Mouse (Mus musculus): ENCODE results near the gene Prune1. TPM values are rescaled to one million over a fixed set of nuclear protein-coding genes. Genes with fewer than 3 reads are reported as not detected.

Prune1 gene
- total RNA-seq, 4 experiments from 2014 or later: 26.8 to 34.8 (median 31.7) TPM

DNA sequence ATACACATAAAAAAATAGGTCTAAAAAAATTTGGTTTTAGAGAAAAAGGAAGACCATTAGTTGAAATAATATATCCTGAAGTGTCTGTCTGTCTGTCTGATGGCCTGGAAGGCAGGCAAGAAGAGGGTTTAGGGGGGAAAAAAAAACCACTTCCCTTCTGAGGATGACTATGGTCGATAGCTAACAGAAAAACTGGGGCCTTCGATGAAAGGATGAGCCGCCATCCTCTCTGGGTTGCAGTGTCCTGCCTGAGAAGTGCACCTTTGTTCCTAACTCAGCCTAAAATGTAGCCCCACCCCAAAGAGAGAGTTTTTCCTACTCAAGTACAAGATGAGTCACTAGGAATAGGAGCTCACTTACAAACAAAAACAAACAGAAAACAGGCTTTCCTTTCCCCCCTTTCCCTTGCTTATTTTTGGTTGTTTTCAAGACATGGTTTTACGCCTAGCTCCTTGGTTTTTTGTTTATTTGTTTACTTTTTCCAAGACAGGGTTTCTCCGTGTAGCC is 5.4 kb downstream of the Prune1 start:
- DNase-seq: no peak

DNA sequence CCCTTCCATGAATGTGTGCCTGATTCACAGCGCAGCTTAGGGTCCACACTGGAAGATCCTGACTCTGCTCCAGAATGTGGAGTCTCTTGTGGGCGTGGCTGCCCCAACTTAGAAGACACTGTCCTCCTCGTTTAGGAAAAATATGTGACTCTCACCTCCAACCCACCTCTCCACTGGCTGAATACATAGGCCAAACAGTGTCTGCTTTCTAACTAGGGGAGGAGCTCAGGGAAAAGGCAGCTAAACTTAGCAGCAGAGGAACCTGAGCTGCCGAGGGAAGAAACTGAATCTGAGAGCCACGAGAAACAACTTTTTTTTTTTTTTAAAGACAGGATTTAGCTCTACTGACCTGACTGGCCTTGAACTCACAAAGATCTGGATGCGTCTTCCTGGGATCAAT is 6.7 kb downstream of the Prune1 start:
- DNase-seq: no peak

DNA sequence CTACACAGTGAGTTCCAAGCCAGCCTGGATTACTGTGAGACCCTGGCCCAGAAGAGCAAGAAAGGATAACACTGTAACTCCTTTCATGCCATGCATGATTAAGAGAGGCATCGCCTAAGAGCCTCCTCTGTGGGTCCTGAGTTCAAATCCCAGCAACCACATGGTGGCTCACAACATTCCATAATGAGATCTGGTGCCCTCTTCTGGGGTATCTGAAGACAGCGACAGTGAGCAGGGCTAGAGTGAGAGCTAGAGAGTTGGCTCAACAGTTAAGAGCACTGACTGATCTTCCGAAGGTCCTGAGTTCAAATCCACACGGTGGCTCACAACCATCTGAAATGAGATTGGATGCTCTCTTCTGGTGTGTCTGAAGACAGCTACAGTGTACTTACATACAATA is 7.4 kb downstream of the Prune1 start:
- no peak for DNase-seq

DNA sequence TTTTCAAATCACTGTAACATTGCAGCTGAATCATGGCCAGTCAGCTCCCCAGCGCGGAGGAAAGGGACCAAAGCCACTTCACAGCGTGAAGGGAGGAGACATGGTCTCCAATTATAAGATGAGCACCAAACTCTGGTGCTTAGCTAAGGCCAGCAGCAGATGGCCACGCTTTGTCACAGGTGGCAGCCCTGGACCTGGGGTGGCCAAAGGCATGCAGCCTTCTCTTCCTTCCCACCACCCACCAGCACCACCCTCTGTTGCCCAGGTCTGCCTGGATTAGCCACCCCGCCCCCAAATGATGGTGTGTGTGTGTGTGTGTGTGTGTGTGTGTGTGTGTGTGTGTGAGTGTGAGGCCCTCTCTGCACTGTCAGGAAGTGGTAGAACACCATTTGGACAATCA is 8.4 kb downstream of the Prune1 start:
- no peak for DNase-seq

DNA sequence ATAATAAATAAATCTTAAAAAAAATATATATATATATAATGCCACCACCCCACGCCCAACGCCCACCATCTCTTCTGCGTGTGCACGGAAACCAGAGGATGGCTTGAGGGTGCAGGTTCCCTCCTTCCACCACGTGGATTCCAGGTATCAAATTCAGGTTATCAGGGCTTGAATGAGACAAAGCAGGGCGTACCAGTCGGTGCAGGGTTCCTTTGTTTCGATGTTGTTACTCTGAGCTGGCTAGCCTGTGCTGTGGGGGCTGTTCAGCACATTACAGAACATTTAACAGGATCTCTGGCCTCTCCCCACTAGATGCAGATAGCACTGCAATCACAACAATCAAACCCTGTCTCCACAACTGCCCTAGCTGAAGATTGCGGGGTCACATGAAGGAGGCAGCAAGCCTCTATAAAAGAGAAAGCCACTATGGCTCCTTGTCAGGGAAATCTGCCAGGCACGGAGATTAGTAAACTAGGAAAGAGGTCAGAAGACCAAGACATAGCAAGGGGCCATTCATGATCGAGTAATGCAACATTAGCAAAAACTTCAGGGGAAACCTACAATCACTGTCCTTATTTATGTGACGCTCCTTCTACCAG is 11.0 kb downstream of the Prune1 start:
- DNase-seq: no peak

DNA sequence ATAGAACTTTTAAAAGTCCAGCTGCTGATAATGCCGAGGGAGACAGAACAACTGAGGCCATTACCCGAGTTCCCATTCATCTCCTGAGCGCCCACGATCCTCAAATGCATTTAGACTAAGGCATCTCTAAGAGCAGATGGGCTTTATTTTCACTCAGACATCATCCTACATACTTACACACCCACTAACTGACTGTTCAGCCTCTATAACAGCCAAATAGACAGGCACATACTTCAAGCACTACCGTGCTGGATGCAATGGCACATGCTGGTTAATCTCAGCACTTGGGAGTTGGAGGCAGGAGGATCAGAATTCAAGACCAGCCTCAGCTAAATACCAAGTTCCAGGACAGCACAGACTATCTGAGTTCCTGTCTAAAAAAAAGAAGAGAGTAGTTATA is 12.1 kb downstream of the Prune1 start:
- no peak for DNase-seq

DNA sequence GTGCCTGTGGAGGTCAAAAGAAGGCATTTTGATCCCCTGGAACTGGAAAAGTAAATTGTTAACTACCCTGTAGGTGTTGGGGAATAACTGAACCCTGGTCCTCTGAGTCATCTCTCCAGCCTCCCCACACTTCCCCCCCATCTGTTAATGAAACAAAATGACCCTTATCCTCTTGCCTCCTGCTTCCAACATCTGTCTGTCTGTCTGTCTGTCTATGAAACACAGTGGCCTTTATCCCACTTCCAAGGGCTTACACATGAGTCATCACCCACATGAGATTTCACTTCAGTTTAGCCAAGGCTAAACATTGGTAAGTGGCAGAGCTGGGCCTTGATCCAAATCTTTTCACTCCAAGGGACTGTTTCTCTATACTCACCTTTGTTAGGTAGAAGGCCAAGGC is 14.0 kb downstream of the Prune1 start:
- DNase-seq: peak; percentile 61

DNA sequence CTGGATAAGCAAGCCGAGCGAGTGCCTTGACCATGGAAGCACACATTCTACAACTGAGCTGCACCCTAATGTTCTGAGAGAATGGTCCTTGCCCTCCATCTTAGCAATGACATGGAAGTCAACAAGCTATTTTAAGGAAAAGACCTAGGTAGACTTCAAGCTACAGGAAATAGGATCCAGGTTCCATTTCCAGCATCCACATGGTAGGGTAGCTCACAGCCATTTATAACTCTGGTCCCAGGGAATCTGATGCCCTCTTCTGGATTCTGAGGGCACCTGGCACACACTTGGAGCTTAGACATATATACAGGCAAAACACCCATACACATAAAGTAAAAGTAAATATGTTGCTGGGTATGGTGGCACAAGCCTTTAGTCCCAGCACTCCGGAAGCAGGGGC is 15.8 kb downstream of the Prune1 start:
- no peak for DNase-seq

DNA sequence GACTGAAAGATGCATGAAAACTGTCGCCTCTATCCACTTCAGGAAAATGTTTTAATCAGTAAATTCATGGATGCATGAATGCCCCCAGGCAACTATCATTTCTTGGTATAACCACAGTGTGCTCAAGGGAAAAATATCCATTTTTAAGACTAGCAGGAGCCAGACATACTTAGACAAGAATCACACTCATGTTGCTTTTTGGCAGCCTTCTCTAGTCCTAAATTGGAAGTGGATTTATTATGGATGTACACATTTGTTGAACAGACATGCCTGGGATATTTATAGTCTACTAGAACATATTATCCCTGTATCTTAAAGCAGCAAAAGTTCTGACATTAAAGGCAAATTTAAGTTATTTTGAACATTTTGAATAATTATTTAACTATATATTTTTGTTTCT is 17.2 kb downstream of the Prune1 start:
- no peak for DNase-seq

DNA sequence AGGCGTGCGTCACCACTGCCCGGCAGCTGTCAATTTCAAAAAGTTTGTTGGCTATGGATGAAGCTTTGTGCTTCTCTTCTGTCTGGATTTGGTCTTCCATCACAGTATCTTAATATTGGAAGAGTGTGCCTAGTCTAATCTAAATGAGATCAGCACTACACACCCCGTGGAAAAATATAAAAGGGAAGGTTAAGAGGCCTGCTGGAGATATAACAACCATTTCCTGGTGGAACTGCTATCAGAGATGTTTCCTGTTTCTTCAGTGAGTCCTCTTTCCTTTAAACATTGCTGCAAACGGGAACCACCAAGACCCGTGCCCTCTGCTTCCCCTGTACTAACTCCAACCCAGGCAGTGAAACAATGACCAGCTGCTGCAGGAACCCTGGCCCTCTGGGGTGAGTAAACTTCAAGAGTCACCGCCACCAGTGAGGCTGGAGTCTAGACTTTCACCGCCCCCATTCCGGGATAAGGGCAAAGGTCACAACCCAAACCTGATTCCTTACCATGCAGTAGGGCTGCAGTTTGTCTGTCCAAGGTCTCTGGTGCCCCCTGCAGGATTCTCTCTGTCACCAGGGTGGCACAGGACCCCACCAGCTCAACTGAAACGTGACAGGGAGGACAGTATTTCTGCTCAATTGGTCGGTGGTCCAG is 18.7 kb downstream of the Prune1 start:
- DNase-seq: peak; percentile 50

DNA sequence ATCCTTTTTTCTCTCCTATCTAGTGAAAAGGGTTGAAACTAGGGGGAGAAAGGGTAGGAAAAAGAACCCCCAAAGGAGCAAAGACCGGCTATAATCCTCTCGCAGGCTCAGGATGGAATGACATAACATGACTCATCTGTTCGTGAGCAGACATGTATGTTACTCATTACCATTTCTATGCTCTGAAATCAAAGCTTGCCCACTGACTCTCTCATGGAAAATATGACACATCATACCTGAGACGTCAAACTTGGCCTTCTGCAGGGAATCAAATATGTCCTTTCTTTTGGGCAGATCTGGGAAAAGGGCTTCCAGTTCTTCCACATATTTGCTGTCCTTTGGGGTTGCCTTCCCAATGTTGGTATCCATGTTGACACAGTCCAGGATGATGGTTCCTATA is 19.9 kb downstream of the Prune1 start:
- DNase-seq: no peak

DNA sequence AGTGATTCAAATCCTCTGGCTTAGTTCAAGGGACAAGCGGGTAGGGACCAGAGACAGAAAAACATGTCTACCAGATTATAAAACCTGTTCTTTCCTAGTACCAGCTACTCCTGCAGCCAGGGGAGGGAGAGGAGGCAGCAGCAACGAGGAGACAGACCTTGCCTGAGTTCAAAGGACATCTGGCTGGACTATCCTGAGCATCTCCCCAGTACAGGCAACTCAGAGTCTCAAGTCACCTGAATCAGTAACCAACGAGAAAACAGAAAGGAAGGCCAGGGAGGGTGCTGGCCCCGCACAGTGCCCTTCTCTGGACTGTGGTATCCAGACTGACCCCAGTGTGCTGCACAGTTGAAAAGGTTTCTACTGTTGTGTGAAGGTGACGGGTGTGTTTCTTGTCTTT is 24.9 kb downstream of the Prune1 start:
- DNase-seq: no peak

DNA sequence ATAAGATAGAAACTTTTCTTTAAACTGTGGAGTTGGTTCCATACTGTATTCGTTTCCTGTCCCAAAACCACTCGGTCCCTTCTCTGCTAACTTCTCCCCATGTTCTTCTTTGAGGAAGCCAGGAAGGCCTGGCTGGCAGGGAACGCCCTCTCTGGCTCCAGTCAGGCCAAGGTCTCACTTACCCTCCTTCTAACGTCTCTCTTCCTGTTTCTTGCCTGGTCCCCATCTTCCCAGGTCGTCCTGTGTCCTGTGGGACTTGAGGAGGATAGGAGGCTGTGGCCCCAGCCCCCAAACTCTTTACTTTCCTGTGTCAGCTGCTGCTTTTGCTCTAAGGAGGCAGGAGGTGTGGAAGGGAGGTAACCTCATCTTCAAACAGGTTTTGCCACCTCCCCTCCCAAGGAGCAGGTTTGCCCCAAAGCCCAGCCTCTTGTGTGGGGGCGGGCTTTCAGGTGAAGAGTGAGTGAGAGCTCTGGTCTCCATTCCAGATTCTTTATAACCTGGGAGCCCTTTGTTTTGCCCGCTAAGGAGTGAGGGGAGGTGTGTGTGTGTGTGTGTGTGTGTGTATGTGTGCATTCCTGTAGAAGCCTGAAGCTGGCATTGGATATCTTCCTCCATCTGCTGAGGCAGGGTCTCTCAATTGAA is 31.0 kb downstream of the Prune1 start, which contains the start of gene Bnipl:
Gene Bnipl, minus strand, starts transcription at position 411 of the 642 bp plus-strand sequence.
- no peak for DNase-seq

DNA sequence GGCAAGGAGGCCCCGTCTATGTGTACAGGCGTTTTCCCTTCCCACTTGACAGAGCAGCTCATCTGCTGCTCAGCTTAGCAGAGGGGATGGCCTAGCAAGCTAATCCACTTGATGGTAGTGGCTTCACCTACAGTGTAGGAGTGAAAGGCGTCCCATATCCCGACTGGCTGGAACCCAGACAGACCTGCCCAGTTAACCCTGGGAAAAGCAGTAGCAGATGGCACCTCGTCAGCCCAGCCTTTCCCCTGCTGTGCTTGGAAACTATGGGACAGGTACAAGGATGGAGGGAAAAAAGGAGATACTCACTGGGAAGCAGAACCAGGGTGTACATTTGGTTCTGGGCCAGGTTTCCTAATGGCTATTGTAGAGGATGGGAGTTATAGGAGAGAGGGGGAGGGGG is 31.5 kb downstream of the Prune1 start:
- no peak for DNase-seq

DNA sequence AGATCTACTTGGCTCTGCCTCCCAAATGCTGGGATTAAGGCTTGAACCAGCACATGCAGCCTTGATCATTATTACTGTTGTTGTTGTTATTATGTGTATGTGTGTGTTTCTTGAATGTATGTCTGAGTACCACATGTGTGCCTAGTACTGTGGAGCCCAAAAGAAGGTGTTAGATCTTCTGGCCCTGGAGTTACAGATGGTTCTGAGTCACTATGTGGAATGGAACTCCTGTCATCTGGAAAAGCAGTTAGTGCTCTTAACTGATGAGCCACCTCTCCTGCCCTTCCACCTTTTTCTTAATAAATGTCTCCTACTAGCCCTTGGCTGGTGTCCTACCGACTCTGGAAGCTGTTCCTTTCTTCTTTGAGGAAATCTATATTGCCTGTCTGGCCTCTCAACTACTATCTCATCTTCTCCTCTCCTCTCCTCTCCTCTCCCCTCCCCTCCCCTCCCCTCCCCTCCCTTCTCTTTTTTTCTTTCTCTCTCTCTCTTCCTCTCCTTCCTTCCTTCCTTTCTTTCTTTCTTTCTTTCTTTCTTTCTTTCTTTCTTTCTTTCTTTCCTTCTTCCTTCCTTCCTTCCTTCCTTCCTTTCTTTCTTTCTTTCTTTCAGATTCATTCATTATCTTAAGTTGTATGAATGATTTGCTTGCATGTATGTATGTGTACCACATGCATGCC is 34.1 kb downstream of the Prune1 start:
- DNase-seq: no peak

DNA sequence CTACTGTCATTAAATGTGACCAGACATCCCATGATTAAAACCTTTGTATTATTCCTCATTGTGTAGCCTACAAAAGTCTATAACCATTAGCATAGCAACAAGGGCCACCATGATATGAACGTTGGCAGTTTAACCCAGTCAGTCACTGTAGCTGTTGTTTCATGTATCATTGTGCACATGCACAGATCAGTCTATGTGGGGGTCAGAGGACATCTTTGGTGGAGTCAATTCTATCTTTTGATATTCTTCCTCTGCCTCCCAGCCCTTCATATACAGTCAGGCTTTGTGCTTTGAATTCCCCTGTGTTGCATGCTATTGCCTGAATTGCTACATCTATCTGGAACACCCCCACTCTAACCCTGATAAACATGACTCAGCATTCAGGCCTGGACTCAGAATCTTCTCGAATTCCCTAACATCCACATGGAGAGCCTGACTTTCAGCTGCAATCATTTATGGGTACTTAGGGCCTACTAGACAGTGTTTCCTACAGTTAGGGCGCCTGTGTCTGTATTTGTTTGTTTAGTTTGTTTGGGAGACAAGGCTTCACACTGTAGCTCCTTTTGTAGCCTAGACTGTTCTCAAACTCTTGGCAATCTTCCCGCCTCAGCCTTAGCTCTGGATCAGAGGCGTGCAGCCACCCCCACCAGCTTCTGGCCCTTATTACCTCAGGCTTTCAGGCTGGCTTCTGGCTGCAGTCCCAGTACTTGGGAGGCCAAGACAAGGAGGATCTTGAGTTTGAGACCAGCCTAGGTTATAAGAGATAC is 35.2 kb downstream of the Prune1 start:
- DNase-seq: peak; percentile 47

DNA sequence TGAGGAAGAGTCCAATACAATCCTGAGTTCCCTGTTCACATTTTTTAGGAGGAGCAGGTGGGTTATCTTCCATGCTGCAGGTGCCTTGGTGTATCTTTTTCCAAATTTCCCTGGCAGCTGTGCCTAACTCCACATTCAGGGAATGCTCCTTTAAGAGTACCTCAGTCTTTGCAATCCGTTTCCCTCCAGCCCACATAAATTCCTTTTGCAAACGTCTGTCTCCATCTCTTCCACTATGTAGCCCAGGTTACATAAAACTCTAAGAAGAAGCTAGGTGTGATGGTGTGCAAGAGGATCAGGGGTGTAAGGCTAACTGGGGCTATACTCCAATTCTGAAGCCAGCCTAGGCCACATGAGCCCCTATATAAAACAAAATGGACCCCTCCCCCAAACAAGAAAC is 38.8 kb downstream of the Prune1 start:
- no peak for DNase-seq

DNA sequence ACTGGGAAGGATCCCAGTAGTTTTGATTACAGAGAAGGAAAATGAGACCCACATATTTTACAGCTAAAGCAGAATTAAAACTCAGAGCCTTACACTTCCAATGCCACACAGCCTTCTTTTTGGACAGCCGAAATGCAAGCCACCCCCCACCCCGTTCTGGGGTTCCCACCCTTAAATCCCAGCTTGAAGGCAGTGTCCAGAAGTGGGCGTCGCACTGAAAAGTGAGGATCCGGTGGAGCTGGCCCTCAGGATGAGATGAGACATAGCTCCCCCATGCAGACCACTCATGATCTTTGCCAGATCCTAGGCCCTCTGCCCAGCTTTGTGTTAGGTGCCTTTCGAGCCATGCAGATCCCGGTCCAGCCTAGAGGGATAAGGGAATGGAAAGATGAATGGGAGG is 40.4 kb downstream of the Prune1 start, which contains the start of gene Gm128:
Gene Gm128, minus strand, starts transcription at position 101 of the 400 bp plus-strand sequence.
- DNase-seq: no peak

DNA sequence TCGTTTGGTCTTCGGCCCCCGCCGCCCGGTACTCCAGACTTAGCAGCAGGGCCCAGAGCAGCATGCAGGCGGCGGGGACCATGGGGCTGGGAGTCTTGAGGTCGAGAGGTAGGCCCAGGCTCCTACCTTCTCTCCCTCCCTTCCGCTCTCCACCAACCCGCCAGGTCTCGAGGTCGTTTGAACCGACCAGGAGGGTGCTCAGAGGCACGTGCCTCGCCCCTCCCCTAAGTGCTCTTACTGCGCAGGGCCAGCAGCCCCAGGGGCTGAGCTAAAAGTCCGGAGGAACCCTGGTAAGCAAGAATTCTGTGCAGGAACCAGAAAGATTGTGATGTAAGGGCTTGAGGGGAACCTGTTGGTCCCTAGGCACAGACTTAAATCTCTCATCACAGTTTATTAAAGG is 41.0 kb downstream of the Prune1 start:
- DNase-seq: no peak

DNA sequence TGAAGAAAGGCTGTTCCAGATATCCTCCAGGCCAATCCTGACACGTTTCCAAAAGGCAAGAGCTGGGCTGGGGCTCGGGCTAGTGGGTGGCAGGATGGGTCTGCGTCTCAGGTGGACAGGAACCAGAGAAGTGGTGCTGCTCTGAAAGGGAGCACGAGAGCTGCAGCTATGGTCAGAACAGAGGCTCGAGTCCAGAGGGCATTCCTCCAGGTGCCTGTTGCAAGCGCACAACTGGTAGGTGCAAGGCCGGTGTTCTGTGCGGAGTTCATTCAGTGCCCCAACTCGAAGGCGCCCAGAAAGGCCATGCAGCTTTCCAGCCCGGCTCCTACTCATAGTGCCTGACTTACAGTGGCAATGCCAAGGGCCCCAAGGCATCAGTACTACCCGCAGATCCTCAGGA is 41.9 kb downstream of the Prune1 start:
- no peak for DNase-seq

DNA sequence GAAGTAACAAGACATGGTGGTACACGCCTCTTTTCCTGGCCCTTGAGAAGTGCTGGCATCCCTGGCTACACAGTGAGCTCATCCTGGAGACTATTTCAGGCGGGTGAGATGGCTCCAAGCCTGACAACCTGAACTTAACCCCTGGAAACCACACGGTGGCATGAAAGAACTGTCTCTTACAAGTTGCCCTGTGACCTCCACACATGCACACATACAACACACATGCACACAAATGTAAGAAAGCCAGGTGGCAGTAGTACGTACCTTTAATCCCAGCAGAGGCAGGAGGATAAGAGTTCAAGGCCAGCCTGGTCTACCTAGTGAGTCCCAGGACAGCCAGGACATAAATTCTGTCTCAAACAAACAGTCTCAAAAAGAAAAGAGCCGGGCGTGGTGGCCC is 42.9 kb downstream of the Prune1 start:
- DNase-seq: no peak

DNA sequence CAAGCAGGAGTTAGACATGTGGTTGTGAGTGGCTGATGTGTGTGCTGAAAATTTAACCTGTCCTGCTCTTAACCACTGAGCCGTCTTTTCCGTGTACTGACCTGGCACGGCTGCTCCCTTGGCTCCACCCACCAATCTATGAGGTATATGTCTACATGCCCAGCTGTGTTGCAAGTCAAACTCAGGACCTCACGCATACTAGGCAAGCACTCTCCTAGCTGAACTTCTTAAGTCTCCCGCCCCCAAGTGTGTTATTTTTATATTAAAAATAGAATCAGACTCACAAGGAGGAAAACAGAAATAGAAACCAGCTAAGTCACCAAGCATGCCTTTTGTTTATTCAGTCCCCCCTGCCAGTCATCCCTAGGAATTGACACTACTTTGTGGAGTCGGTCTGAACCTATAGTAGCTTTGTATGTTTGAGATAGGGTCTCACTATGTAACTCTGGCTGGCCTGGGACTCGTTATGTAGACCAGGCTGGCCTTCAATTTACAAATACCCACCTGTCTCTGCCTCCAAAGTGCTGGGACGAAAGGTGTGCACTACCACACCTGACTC is 44.3 kb downstream of the Prune1 start:
- no peak for DNase-seq

Data from adrenal gland, adult 8-10 months (tissue).